10 mouse cellular contexts compared by ENCODE assay signal in genomic region chr14:33521538-33521937, GRCm38 (mm10). TPM values are rescaled to one million over a fixed set of nuclear protein-coding genes. Genes with fewer than 3 reads are reported as not detected.
DNase-seq lines count a peak whose midpoint lies in the region; ATAC-seq and TF ChIP-seq lines count a peak whose summit lies in the region.
"Had no signal": no experiment of that assay in that cellular context is flagged by ENCODE, and none has a peak within 500 bp of the region (broad histone marks: within the 10 kb centered on the region; RNA-seq: fewer than 3 reads in every experiment).

No protein-coding gene starts in this region.

- peak; percentile 7 for DNase-seq in cerebellum, adult 11 months
- peak; percentile 25 for DNase-seq in cerebellum, adult 9-10 months
- DNase-seq in layer of hippocampus, adult 2 months (ENCODE audit: low spot score in 2 of 2), result peak; percentile 58 to 68
- no peak for DNase-seq in spleen, postnatal 36 days (ENCODE audit: low spot score in 2 of 2)
- DNase-seq in thymus, postnatal 14 days, result no peak
- no peak for DNase-seq in gastrocnemius, adult 2 months
- DNase-seq: thymus, postnatal 25 days had no signal

- H3K27ac ChIP-seq in layer of hippocampus, adult 2 months, result peak overlapping the region; percentile 21; the same call in 1 of the 2 replicates
- no peak overlapping the region for H3K27ac ChIP-seq in neural tube, embryonic 14.5 days (ENCODE audit: low read depth, low read length)
- no peak overlapping the region for H3K27ac ChIP-seq in gastrocnemius, adult 2 months
- H3K27ac ChIP-seq: kidney, postnatal 0 days had no signal

- intact Hi-C loops in gastrocnemius, adult 2 months (cut with DNase I), result no loop called here

- 34% methylated on average over 3 of the region's 3 CpGs for WGBS in neural tube, embryonic 14.5 days

- ATAC-seq in neural tube, embryonic 14.5 days (ENCODE audit: low read depth), result peak; percentile 69; the same call in 1 of the 2 replicates
- ATAC-seq: Patski had no signal

- no peak for TF ChIP-seq CTCF in layer of hippocampus, adult 2 months (conservative IDR thresholded peaks at IDR 0.05)
- TF ChIP-seq CTCF in gastrocnemius, adult 2 months (IDR thresholded peaks at IDR 0.05), result no peak

- H3K4me3 ChIP-seq in layer of hippocampus, adult 2 months, result no peak overlapping the region
- H3K4me3 ChIP-seq in neural tube, embryonic 14.5 days (ENCODE audit: low read depth, low read length), result no peak overlapping the region
- H3K4me3 ChIP-seq in gastrocnemius, adult 2 months, result no peak overlapping the region

- no peaks in the 10 kb centered on the region for H3K36me3 ChIP-seq in neural tube, embryonic 14.5 days (ENCODE audit: control insufficient read depth, insufficient read depth, low read length)

- H3K9ac ChIP-seq in neural tube, embryonic 14.5 days (replicated peaks; ENCODE audit: low read depth, low read length), result no peak overlapping the region

- no peaks in the 10 kb centered on the region for H3K27me3 ChIP-seq in neural tube, embryonic 14.5 days (ENCODE audit: control insufficient read depth, insufficient read depth, low read length)
- H3K27me3 ChIP-seq: Patski had no signal

- H3K9me3 ChIP-seq in neural tube, embryonic 14.5 days (ENCODE audit: control insufficient read depth, low read length), result no peaks in the 10 kb centered on the region

- 0 out of 2 replicates have a peak, but pooled peaks cover 5% of the 10 kb centered on the region for H3K4me1 ChIP-seq in neural tube, embryonic 14.5 days (ENCODE audit: control insufficient read depth, insufficient read depth, low read length)

- no peak overlapping the region for H3K4me2 ChIP-seq in neural tube, embryonic 14.5 days (ENCODE audit: low read depth, low read length)

RNA-seq across cellular contexts. Expression of gene Frmpd2, which starts 50.0 kb away (rescaled TPM):
- under 1 TPM; 0.29 to 0.74 TPM for total RNA-seq in layer of hippocampus, adult 2 months (2021)
- polyA plus RNA-seq in neural tube, embryonic 14.5 days (2014; fragmentation: Nextera tagmentation; extraction: Ambion mirVana), result 0.04 TPM in 1 of 2 replicates, not detected in the other
- not detected for total RNA-seq in gastrocnemius, adult 2 months (2021)
- polyA plus RNA-seq: kidney, postnatal 0 days had no signal

Comparison
In these comparisons a context has a peak if more than half of its experiments do, and no peak if none do; other contexts are left out.
1. DNase-seq: peak in cerebellum, adult 11 months (single experiment), cerebellum, adult 9-10 months (single experiment) and layer of hippocampus, adult 2 months (2 of 2); none in spleen, postnatal 36 days (0 of 2), thymus, postnatal 14 days (single experiment) and gastrocnemius, adult 2 months (single experiment).